Mouse (Mus musculus): ENCODE results near the gene Sgca.

- TF ChIP-seq CTCF (IDR thresholded peaks at IDR 0.05), result no peak
- peak; percentile 83 for TF ChIP-seq EP300 (IDR thresholded peaks at IDR 0.05)
These were observed 59.6 kb downstream of the Sgca start for GRCm38 (mm10) chr11:94916477-94916876.
